Mouse (Mus musculus): ENCODE results near the gene Ctnna3.

- TF ChIP-seq EP300 (IDR thresholded peaks at IDR 0.05; ENCODE audit: low read depth) (no peak), CTCF (IDR thresholded peaks at IDR 0.05; ENCODE audit: low read depth) (no peak)
Measured at GRCm38 (mm10) chr10:64636760-64637159, 1206.9 kb downstream of the Ctnna3 start.
